Mouse (Mus musculus): ENCODE results near the gene Micu1. TPM values are rescaled to one million over a fixed set of nuclear protein-coding genes. Genes with fewer than 3 reads are reported as not detected.

The Micu1 gene
- total RNA-seq, 4 experiments from 2014 or later = 94.2 to 120 (median 103) TPM

GRCm38 (mm10) chr10:59721555-59721954 lies 19.3 kb downstream of the Micu1 start:
- no peak for DNase-seq (ENCODE audit: low spot score in 2 of 2)

GRCm38 (mm10) chr10:59724634-59725033 lies 22.4 kb downstream of the Micu1 start:
- no peak for DNase-seq (ENCODE audit: low spot score in 2 of 2)

GRCm38 (mm10) chr10:59727251-59727650 lies 25.0 kb downstream of the Micu1 start:
- DNase-seq (ENCODE audit: low spot score in 2 of 2) = no peak

GRCm38 (mm10) chr10:59729261-59729660 lies 27.0 kb downstream of the Micu1 start:
- DNase-seq (ENCODE audit: low spot score in 2 of 2) = no peak

- no peak for DNase-seq (ENCODE audit: low spot score in 2 of 2)
These were observed 27.6 kb downstream of the Micu1 start for GRCm38 (mm10) chr10:59729842-59730241.

GRCm38 (mm10) chr10:59736027-59736598 lies 33.8 kb downstream of the Micu1 start:
- no peak for DNase-seq (ENCODE audit: low spot score in 2 of 2)

GRCm38 (mm10) chr10:59741448-59741847 lies 39.2 kb downstream of the Micu1 start:
- no peak for DNase-seq (ENCODE audit: low spot score in 2 of 2)

GRCm38 (mm10) chr10:59743397-59743796 lies 41.1 kb downstream of the Micu1 start:
- DNase-seq (ENCODE audit: low spot score in 2 of 2) = no peak

GRCm38 (mm10) chr10:59743969-59744368 lies 41.7 kb downstream of the Micu1 start:
- no peak for DNase-seq (ENCODE audit: low spot score in 2 of 2)

GRCm38 (mm10) chr10:59747334-59747733 lies 45.1 kb downstream of the Micu1 start:
- no peak for DNase-seq (ENCODE audit: low spot score in 2 of 2)

GRCm38 (mm10) chr10:59748699-59749200 lies 46.5 kb downstream of the Micu1 start:
- no peak for DNase-seq (ENCODE audit: low spot score in 2 of 2)

- DNase-seq (ENCODE audit: low spot score in 2 of 2) = no peak
These were observed 51.3 kb downstream of the Micu1 start for GRCm38 (mm10) chr10:59753538-59754069.

GRCm38 (mm10) chr10:59754104-59754503 lies 51.8 kb downstream of the Micu1 start:
- DNase-seq (ENCODE audit: low spot score in 2 of 2) = no peak

GRCm38 (mm10) chr10:59754901-59755300 lies 52.6 kb downstream of the Micu1 start:
- no peak for DNase-seq (ENCODE audit: low spot score in 2 of 2)

- no peak for DNase-seq (ENCODE audit: low spot score in 2 of 2)
These were observed 53.4 kb downstream of the Micu1 start for GRCm38 (mm10) chr10:59755681-59756080.

- DNase-seq (ENCODE audit: low spot score in 2 of 2) = no peak
These were observed 53.8 kb downstream of the Micu1 start for GRCm38 (mm10) chr10:59756090-59756489.

GRCm38 (mm10) chr10:59756570-59756969 lies 54.3 kb downstream of the Micu1 start:
- DNase-seq (ENCODE audit: low spot score in 2 of 2) = no peak

GRCm38 (mm10) chr10:59764781-59765180 lies 62.5 kb downstream of the Micu1 start:
- DNase-seq (ENCODE audit: low spot score in 2 of 2) = no peak

- no peak for DNase-seq (ENCODE audit: low spot score in 2 of 2)
These were observed 66.2 kb downstream of the Micu1 start for GRCm38 (mm10) chr10:59768369-59769079.

GRCm38 (mm10) chr10:59771375-59772048 lies 69.2 kb downstream of the Micu1 start:
- no peak for DNase-seq (ENCODE audit: low spot score in 2 of 2)

- DNase-seq (ENCODE audit: low spot score in 2 of 2) = no peak
These were observed 69.7 kb downstream of the Micu1 start for GRCm38 (mm10) chr10:59772049-59772397.

- no peak for DNase-seq (ENCODE audit: low spot score in 2 of 2)
These were observed 71.3 kb downstream of the Micu1 start for GRCm38 (mm10) chr10:59773441-59774140.
